Mouse (Mus musculus): ENCODE measurements at regions not wholly inside any gene's neighbourhood (a gene's known extent, or its start where the extent isn't known, plus 50 kb on each side); places are given as distances from the start of the nearest gene placed in this dataset.

DNA sequence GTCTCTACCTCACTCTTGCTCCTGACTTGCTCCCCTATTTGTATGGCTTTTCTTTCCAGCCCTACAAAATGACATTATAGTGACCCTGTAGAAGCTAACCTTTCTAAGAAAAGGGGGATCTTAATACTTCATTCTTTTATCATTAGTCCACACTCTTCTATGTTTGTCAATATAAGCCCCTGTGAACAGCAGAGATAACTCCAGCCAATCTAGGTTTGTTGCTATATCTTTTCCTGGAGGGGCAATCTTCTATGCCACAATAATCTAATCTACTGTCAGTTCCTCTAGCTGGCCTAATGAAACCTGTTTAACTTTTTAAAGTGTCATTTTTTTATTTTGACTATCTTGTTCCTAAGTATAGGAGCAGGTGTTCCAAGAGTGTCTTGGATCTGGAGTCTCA is 622.2 kb downstream of the Gbe1 start:
- DNase-seq: no peak

DNA sequence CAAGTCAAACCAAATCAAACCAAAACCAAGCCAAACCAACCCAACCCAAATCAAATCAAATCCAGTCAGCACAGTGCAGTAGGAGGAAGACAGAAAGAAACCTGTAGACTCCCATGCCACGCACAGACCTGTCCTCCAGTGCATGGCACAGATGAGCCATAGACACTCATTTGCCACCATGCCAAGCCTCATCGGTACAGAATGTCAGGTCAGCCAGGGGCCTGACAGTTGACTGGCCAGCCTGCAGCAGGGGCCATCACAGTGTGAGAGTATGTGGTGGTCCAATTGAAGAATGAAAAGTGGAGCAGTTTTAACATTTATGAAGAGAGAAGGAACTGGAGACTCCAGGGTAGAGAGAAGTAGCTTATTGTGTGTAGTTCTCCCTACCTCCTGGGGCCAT is 639.2 kb downstream of the Gbe1 start:
- no peak for DNase-seq
